Mouse (Mus musculus) midbrain, postnatal 0 days (tissue): ENCODE results near the gene Kars. TPM values are rescaled to one million over a fixed set of nuclear protein-coding genes. Genes with fewer than 3 reads are reported as not detected.

ENCODE experiments used
- ATAC-seq: fragments of 200-750 bp; cut with Nextera tagmentation; 2 replicates; pipeline ENCODE4 v1.8.0; 2017; ENCODE audit warnings: moderate number of reproducible peaks, mild to moderate bottlenecking, moderate TSS enrichment, moderate library complexity; ENCODE audit not compliant: low FRiP score
- DNase-seq: peaks from one replicate; pipeline ENCODE4 v3.0.0-alpha.2; 2015; ENCODE audit warnings: low spot score
- H3K27ac ChIP-seq: fragments of 300-500 bp; sonication (generic); 2 replicates; pipeline ENCODE4 v1.5.1; 2014; ENCODE audit warnings: low read depth, mild to moderate bottlenecking, low read length, mixed read lengths
- H3K27me3 ChIP-seq: fragments of 300-500 bp; sonication (generic); 2 replicates; pipeline ENCODE4 v1.6.1; 2014; ENCODE audit warnings: low read length, control low read depth, mixed read lengths; ENCODE audit not compliant: insufficient read depth
- H3K36me3 ChIP-seq: fragments of 300-500 bp; sonication (generic); 2 replicates; pipeline ENCODE4 v1.6.1; 2014; ENCODE audit warnings: low read length, control low read depth, mixed read lengths; ENCODE audit not compliant: insufficient read depth
- H3K4me1 ChIP-seq: fragments of 300-500 bp; sonication (generic); 2 replicates; pipeline ENCODE4 v1.6.1; 2014; ENCODE audit warnings: mild to moderate bottlenecking, control low read depth, antibody characterized with exemption, low read length, mixed read lengths; ENCODE audit not compliant: insufficient read depth
- H3K4me2 ChIP-seq: fragments of 300-500 bp; sonication (generic); 2 replicates; pipeline ENCODE4 v1.6.1; 2014; ENCODE audit warnings: low read depth, mild to moderate bottlenecking, low read length, mixed read lengths; ENCODE audit not compliant: poor library complexity, severe bottlenecking
- H3K4me3 ChIP-seq: fragments of 300-500 bp; sonication (generic); 2 replicates; pipeline ENCODE4 v1.5.1; 2014; ENCODE audit warnings: low read depth, mild to moderate bottlenecking, low read length, moderate library complexity
- H3K9ac ChIP-seq: fragments of 300-500 bp; sonication (generic); replicated peaks from 2 replicates; pipeline ENCODE4 v1.6.1; 2014; ENCODE audit warnings: mild to moderate bottlenecking, low read length, moderate library complexity, mixed read lengths; ENCODE audit not compliant: poor library complexity, severe bottlenecking
- H3K9me3 ChIP-seq: fragments of 300-500 bp; sonication (generic); 2 replicates; pipeline ENCODE4 v1.6.1; 2016; ENCODE audit warnings: low read length, control low read depth
- CTCF ChIP-seq: IDR thresholded peaks from 2 replicates; pipeline ENCODE4 v1.5.1; 2016; ENCODE audit warnings: antibody characterized with exemption, mild to moderate bottlenecking
- WGBS: fragments of 180-500 bp; shearing (Covaris S2); extraction: QIAGEN DNeasy Blood & Tissue Kit; methylation state at CpG from one replicate; pipeline ENCODE4 v1.1.7; 2014; 5-methylcytosine and 5-hydroxymethylcytosine counted together
- polyA plus RNA-seq: library from polyadenylated mRNA; unstranded; fragments of >200 nt; fragmentation: Nextera tagmentation; extraction: Ambion mirVana; gene quantifications from 2 replicates; pipeline ENCODE4 v1.2.1, GENCODE M21; 2015
- total RNA-seq: library from RNA; depleted of rRNA; stranded (reverse); fragments of >200 nt; gene quantifications from 2 replicates; pipeline ENCODE4 v1.2.3, GENCODE M21; 2014

Kars gene
- total and polyA plus RNA-seq, 2 experiments from 2014 or later = 106 to 160 TPM

DNA sequence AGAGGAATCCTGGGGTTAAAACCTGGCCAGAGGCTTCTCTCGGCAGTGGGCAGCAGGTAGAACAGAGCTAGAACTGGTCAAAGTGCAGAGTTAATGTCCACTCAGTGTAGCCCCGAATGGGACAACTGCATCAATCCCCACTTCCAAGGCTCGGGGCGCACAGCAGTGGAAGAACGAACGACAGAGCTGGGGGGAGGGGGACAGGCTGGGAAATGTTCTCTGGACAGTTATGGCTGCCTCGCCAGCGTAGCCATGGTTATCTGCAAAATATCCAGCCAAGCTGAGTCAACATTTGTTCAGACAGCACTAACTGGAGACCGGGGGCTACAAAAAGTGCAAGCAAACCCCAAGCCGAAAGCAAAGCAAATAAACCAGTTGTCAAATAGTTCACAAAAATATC is 33.0 kb downstream of the Kars start:
- no peaks in the 10 kb centered on the region for H3K9me3 ChIP-seq
- H3K27ac ChIP-seq = no peak overlapping the region
- ATAC-seq (no peak), DNase-seq (no peak)
- no peak for TF ChIP-seq CTCF
- no peaks in the 10 kb centered on the region for H3K27me3 ChIP-seq
- H3K9ac ChIP-seq = no peak overlapping the region
- H3K4me3 ChIP-seq = no peak overlapping the region
- H3K4me1 ChIP-seq = no peaks in the 10 kb centered on the region
- peaks cover 6% of the 10 kb centered on the region; the same call in 1 of the 2 replicates for H3K36me3 ChIP-seq
- WGBS = 72% methylated on average over 10 of the region's 10 CpGs
- H3K4me2 ChIP-seq = no peak overlapping the region

DNA sequence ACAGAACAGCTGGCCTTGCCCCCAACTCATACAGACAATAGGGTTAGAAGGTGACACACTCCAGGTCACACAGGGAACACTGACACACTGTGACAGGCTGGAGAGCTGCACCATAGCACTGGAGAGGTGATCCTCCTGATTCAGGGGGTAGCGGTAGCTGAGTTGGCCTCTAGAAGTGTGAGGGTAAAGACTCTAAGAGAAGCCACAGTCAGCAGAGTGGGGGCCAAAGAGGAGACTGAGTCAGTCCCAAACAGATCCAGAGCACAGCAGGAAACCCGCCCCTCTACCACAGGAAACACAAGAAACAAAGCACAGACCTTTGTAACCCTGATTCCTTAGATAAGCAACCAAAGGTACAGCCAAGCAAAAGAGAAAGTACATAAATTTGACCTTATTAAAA is 34.8 kb downstream of the Kars start:
- ATAC-seq (no peak), DNase-seq (no peak)
- Histone ChIP-seq H3K27me3 (no peaks in the 10 kb centered on the region), H3K36me3 (peaks cover 8% of the 10 kb centered on the region), H3K4me3 (no peak overlapping the region), H3K4me2 (no peak overlapping the region), H3K27ac (no peak overlapping the region), H3K9me3 (no peaks in the 10 kb centered on the region), H3K9ac (no peak overlapping the region), H3K4me1 (no peaks in the 10 kb centered on the region)
- WGBS = 95% methylated on average over 2 of the region's 2 CpGs
- no peak for TF ChIP-seq CTCF

DNA sequence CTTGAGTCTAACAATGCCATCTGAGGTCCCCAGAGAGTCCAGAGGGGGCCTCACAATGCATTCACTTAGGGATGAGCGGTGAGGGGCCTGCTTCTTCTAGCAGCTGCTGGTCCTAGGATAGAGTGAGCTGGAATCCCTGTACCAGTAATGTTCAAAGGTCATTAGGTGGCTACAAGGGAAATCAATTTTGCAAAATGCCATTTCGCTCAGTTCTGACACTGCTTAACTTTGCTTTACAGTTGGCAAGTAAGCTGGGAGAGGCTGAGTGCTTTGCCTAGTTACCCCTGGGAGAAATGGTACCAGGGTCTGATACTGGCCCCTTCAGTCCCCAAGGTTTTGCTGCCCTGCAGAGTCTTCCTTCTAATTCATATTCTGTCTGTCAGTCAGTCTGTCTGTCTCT is 35.4 kb downstream of the Kars start:
- Histone ChIP-seq H3K27me3 (no peaks in the 10 kb centered on the region), H3K9ac (no peak overlapping the region), H3K4me2 (no peak overlapping the region), H3K36me3 (peaks cover 10% of the 10 kb centered on the region), H3K27ac (no peak overlapping the region), H3K9me3 (no peaks in the 10 kb centered on the region), H3K4me1 (no peaks in the 10 kb centered on the region), H3K4me3 (no peak overlapping the region)
- 95% methylated on average over 2 of the region's 2 CpGs for WGBS
- DNase-seq (no peak), ATAC-seq (no peak)
- no peak for TF ChIP-seq CTCF

DNA sequence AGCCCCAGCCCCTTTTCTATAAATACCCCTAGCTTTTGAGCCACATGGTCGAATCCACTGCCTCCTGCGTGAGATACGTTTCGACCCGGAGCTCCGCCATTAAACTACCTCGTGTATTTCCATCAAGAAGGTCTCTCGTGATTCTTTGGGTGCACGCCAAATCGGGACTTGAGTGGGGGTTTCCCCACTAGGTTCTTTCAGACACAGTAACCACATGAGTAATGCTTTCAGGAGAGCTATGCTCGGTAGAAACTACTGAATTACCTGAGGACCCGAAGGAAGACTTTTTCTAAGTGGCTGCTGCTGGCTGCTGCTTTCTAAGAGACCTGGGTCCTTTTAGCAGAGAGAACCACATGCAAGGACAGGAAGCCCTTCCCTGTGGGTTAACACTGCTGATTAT is 37.0 kb downstream of the Kars start:
- 97% methylated on average over 12 of the region's 12 CpGs for WGBS
- DNase-seq = no peak
- H3K4me3 ChIP-seq = no peak overlapping the region
- no peak for ATAC-seq
- H3K4me1 ChIP-seq = no peaks in the 10 kb centered on the region
- TF ChIP-seq CTCF = no peak
- H3K36me3 ChIP-seq = peaks cover 10% of the 10 kb centered on the region
- no peak overlapping the region for H3K9ac ChIP-seq
- no peak overlapping the region for H3K4me2 ChIP-seq
- H3K27ac ChIP-seq = no peak overlapping the region
- no peaks in the 10 kb centered on the region for H3K27me3 ChIP-seq
- H3K9me3 ChIP-seq = no peaks in the 10 kb centered on the region

DNA sequence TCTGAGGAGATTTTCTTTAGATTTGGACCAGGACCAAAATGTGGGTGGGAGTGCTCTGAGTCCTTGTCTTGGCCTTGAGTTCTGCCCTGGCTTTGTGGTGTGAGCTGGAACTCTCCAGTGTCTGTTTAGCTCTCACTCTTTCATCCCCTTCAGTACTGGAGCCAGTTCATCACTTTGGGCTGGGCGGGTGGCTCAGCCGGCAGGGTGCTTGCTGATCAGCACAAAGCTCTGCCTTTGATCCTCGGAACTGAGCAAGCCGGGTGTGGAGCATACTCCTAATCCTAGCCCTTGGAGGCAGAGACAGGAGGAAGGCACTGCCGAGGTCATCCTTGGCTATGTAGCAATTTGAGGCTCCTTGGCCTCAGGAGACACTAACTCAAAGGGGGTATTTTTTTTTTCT is 42.1 kb downstream of the Kars start:
- no peak for TF ChIP-seq CTCF
- Histone ChIP-seq H3K27me3 (no peaks in the 10 kb centered on the region), H3K9me3 (no peaks in the 10 kb centered on the region), H3K4me2 (no peak overlapping the region), H3K27ac (no peak overlapping the region), H3K4me3 (no peak overlapping the region), H3K4me1 (no peaks in the 10 kb centered on the region), H3K9ac (no peak overlapping the region), H3K36me3 (peaks cover 5% of the 10 kb centered on the region; the same call in 1 of the 2 replicates)
- ATAC-seq (no peak), DNase-seq (no peak)
- WGBS = 13% methylated on average over 5 of the region's 5 CpGs

DNA sequence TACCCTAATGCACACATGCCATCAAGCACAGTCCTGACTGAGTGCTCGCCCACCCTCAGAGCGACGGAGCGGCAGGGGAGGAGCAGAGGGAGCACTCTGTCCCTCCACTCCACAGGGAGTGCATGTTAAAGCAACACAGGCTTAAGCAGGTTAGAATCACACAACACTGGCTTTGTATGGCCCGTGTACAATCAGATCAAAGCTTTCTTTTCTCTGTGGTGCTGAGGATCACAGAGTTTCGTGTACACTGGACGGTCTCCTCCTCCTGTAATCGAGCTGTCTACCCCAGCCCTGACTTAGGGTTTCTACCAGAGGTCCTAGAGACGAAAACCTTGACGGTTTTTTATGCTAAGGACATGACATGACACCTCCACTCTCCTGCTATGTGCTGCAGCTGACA is 42.6 kb downstream of the Kars start:
- H3K4me2 ChIP-seq = no peak overlapping the region
- no peaks in the 10 kb centered on the region for H3K9me3 ChIP-seq
- H3K4me3 ChIP-seq = no peak overlapping the region
- peaks cover 5% of the 10 kb centered on the region; the same call in 1 of the 2 replicates for H3K36me3 ChIP-seq
- H3K27ac ChIP-seq = no peak overlapping the region
- H3K27me3 ChIP-seq = no peaks in the 10 kb centered on the region
- no peak overlapping the region for H3K9ac ChIP-seq
- WGBS = 67% methylated on average over 10 of the region's 10 CpGs
- DNase-seq = no peak
- ATAC-seq = no peak
- no peaks in the 10 kb centered on the region for H3K4me1 ChIP-seq
- TF ChIP-seq CTCF = no peak
